Mouse (Mus musculus) liver, adult 2 months (tissue): ENCODE data around the gene Naa35. TPM values are rescaled to one million over a fixed set of nuclear protein-coding genes. Genes with fewer than 3 reads are reported as not detected.

Experiments used
- DNase-seq: peaks from one replicate; pipeline ENCODE4 v3.0.0-alpha.2; 2011; ENCODE audit warnings: low read depth, low spot score; ENCODE audit errors: extremely low read depth
- H3K27ac ChIP-seq: fragments of 200-500 bp; replicated peaks from 2 replicates; pipeline ENCODE4 v1.5.1; 2012; ENCODE audit warnings: low read depth, mild to moderate bottlenecking, control low read depth, inconsistent platforms, low read length; ENCODE audit not compliant: insufficient read depth
- H3K27me3 ChIP-seq: fragments of 200-500 bp; 2 replicates; pipeline ENCODE4 v1.6.1; 2012; ENCODE audit warnings: mild to moderate bottlenecking, moderate library complexity, low read length, inconsistent platforms; ENCODE audit not compliant: control insufficient read depth, insufficient read depth
- H3K36me3 ChIP-seq: fragments of 200-500 bp; 2 replicates; pipeline ENCODE4 v1.6.1; 2012; ENCODE audit warnings: low read length, inconsistent platforms; ENCODE audit not compliant: control insufficient read depth, insufficient read depth
- H3K4me1 ChIP-seq: fragments of 200-500 bp; 2 replicates; pipeline ENCODE4 v1.6.1; 2011; ENCODE audit warnings: low read length; ENCODE audit not compliant: control insufficient read depth, insufficient read depth
- H3K4me3 ChIP-seq: fragments of 200-500 bp; 2 replicates; pipeline ENCODE4 v1.5.1; 2011; ENCODE audit warnings: low read depth, mild to moderate bottlenecking, control low read depth, low read length, moderate library complexity; ENCODE audit not compliant: insufficient read depth
- H3K79me2 ChIP-seq: fragments of 200-500 bp; 2 replicates; pipeline ENCODE4 v1.6.1; 2012; ENCODE audit warnings: inconsistent platforms, mild to moderate bottlenecking, low read length, moderate library complexity; ENCODE audit not compliant: control insufficient read depth, insufficient read depth
- H3K9ac ChIP-seq: fragments of 200-500 bp; 2 replicates; pipeline ENCODE4 v1.6.1; 2012; ENCODE audit warnings: low read depth, mild to moderate bottlenecking, control low read depth, inconsistent platforms, low read length
- CTCF ChIP-seq: fragments of 200-500 bp; IDR thresholded peaks from 2 replicates; pipeline ENCODE4 v1.5.1; 2011; ENCODE audit warnings: low read depth, low read length, control low read depth
- POLR2A ChIP-seq: fragments of 200-500 bp; IDR thresholded peaks from 2 replicates; pipeline ENCODE4 v1.6.1; 2011; ENCODE audit warnings: low read length, control low read depth; ENCODE audit not compliant: insufficient read depth; ENCODE audit errors: extremely low read depth
- WGBS: fragments of 180-500 bp; shearing (Covaris S2); methylation state at CpG from one replicate; pipeline ENCODE4 v1.1.7; 2018; 5-methylcytosine and 5-hydroxymethylcytosine counted together
- polyA plus RNA-seq: library from polyadenylated mRNA; depleted of rRNA; stranded (reverse); fragments of >200 nt; gene quantifications from 2 replicates; pipeline ENCODE4 v1.2.3, GENCODE M21; 2012
- total RNA-seq: library from RNA; depleted of rRNA; stranded (reverse); fragments of >200 nt; gene quantifications from 2 replicates; pipeline ENCODE4 v1.2.3, GENCODE M21; 2014

Naa35 gene
- total and polyA plus RNA-seq, 2 experiments: 29.1 to 32.3 TPM

- Histone ChIP-seq H3K27me3 (no peaks in the 10 kb centered on the region), H3K36me3 (no peaks in the 10 kb centered on the region), H3K4me1 (no peaks in the 10 kb centered on the region), H3K9ac (no peak overlapping the region), H3K4me3 (no peak overlapping the region), H3K27ac (no peak overlapping the region), H3K79me2 (no peaks in the 10 kb centered on the region)
- TF ChIP-seq POLR2A: no peak
- no peak for TF ChIP-seq CTCF
- DNase-seq: no peak
- WGBS: 81% methylated on average over 4 of the region's 4 CpGs
Observed at GRCm38 (mm10) chr13:59564505-59564904, 20.6 kb upstream of the Naa35 start.

DNA sequence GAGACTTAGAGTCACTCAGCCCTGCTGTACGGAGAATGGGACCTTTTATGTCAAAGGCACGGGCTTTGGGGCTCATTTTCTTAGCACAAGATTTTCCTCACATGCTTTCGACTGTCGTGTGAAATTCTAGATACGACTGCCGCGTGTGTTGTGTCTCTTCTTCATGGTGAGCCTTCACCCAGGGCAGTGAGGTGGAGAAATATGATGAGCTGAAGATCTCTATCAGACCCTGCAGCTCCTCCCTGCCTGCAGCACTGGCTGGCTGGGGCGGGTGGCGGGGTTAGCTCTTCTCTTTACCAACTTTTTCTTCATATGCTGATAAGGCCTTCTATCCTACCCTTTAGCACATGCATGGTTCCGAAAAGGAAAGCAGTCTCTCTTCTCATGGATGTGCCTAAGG lies 20.1 kb upstream of the Naa35 start:
- Histone ChIP-seq H3K27me3 (no peaks in the 10 kb centered on the region), H3K4me3 (no peak overlapping the region), H3K36me3 (no peaks in the 10 kb centered on the region), H3K9ac (no peak overlapping the region), H3K79me2 (no peaks in the 10 kb centered on the region), H3K4me1 (no peaks in the 10 kb centered on the region), H3K27ac (no peak overlapping the region)
- WGBS: 83% methylated on average over 10 of the region's 10 CpGs
- DNase-seq: no peak
- TF ChIP-seq CTCF (no peak), POLR2A (no peak)

- Histone ChIP-seq H3K9ac (no peak overlapping the region), H3K27ac (no peak overlapping the region), H3K4me3 (no peak overlapping the region), H3K79me2 (no peaks in the 10 kb centered on the region), H3K4me1 (no peaks in the 10 kb centered on the region), H3K36me3 (no peaks in the 10 kb centered on the region), H3K27me3 (no peaks in the 10 kb centered on the region)
- DNase-seq: no peak
- WGBS: 62% methylated on average over 9 of the region's 9 CpGs
- TF ChIP-seq POLR2A (no peak), CTCF (no peak)
Observed at GRCm38 (mm10) chr13:59565945-59566520, 19.0 kb upstream of the Naa35 start.

DNA sequence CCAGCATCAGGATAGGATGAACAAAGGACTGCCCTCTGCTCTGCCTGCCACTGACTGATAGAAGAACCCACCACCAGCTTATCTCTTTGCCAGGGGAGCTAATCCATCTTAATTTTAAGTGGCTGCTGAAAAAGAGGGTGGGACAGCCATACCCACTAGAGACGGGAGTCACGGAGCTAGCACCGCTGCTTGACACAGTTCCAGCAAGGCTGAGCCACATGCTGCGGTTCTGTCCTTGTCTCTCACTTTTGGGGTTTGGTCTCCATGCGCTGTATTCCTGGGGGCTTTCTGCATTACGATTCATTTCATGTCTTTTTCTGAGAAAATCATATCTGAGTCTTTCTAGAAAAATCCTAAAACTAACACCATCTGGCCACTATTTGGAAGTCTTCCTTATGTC lies 14.0 kb upstream of the Naa35 start:
- H3K27ac ChIP-seq: no peak overlapping the region
- H3K36me3 ChIP-seq: no peaks in the 10 kb centered on the region
- no peak overlapping the region for H3K4me3 ChIP-seq
- TF ChIP-seq POLR2A (no peak), CTCF (no peak)
- DNase-seq: no peak
- 93% methylated on average over 6 of the region's 6 CpGs for WGBS
- no peaks in the 10 kb centered on the region for H3K79me2 ChIP-seq
- H3K27me3 ChIP-seq: no peaks in the 10 kb centered on the region
- no peaks in the 10 kb centered on the region for H3K4me1 ChIP-seq
- H3K9ac ChIP-seq: no peak overlapping the region

DNA sequence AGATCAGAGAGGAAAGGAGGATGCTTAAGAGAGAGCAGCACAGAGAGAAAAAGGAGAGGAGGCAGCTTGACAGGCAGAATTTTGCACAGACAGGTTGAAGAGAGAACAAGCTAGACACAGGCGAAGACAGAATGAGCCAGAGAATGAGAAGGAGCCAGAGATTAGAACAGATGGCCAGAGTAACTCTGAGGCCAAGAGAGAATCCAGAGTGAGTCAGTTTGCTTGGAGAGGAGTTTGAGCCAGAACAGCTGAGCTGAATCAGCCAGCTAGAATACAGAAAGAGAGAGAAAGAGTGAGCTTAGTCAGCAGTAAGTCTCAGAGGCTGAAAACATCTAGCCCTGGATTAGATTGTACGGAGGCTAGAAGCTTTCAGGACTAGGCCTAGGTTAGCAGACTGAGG lies 12.5 kb upstream of the Naa35 start:
- Histone ChIP-seq H3K27ac (no peak overlapping the region), H3K79me2 (no peaks in the 10 kb centered on the region), H3K9ac (no peak overlapping the region), H3K4me1 (no peaks in the 10 kb centered on the region), H3K27me3 (no peaks in the 10 kb centered on the region), H3K4me3 (no peak overlapping the region), H3K36me3 (no peaks in the 10 kb centered on the region)
- WGBS: 89% methylated on average over 2 of the region's 2 CpGs
- TF ChIP-seq POLR2A (no peak), CTCF (no peak)
- DNase-seq: no peak

GRCm38 (mm10) chr13:59580954-59581353 lies 4.1 kb upstream of the Naa35 start:
- Histone ChIP-seq H3K36me3 (no peaks in the 10 kb centered on the region), H3K27me3 (no peaks in the 10 kb centered on the region), H3K4me1 (peaks cover under 1% of the 10 kb centered on the region; the same call in 1 of the 2 replicates), H3K4me3 (no peak overlapping the region), H3K9ac (no peak overlapping the region), H3K27ac (no peak overlapping the region), H3K79me2 (no peaks in the 10 kb centered on the region)
- TF ChIP-seq CTCF: 0 out of 2 replicates have a peak, but pooled peaks have one; percentile 12
- TF ChIP-seq POLR2A: no peak
- 98% methylated on average over 4 of the region's 4 CpGs for WGBS
- no peak for DNase-seq
